Mouse (Mus musculus) olfactory bulb, adult 2 months (tissue): ENCODE data around the gene Shisa8. TPM values are rescaled to one million over a fixed set of nuclear protein-coding genes. Genes with fewer than 3 reads are reported as not detected.

Experiments
- H3K27ac ChIP-seq: fragments of 200-500 bp; 2 replicates; pipeline ENCODE4 v1.5.1; 2012; ENCODE audit warnings: low read depth, low read length; ENCODE audit not compliant: insufficient read depth
- H3K4me1 ChIP-seq: fragments of 200-500 bp; 2 replicates; pipeline ENCODE4 v1.6.1; 2012; ENCODE audit warnings: low read length; ENCODE audit not compliant: control insufficient read depth, insufficient read depth
- H3K4me3 ChIP-seq: fragments of 200-500 bp; 2 replicates; pipeline ENCODE4 v1.5.1; 2012; ENCODE audit warnings: mild to moderate bottlenecking, low read depth, low read length, moderate library complexity; ENCODE audit not compliant: insufficient read depth
- CTCF ChIP-seq: fragments of 200-500 bp; IDR thresholded peaks from 2 replicates; pipeline ENCODE4 v1.5.1; 2012; ENCODE audit warnings: low read depth, mild to moderate bottlenecking, low read length, moderate library complexity; ENCODE audit not compliant: insufficient read depth
- POLR2A ChIP-seq: fragments of 200-500 bp; IDR thresholded peaks from 2 replicates; pipeline ENCODE4 v1.6.1; 2012; ENCODE audit warnings: mild to moderate bottlenecking, low read depth, low read length, moderate library complexity; ENCODE audit not compliant: insufficient read depth
- WGBS: fragments of 180-500 bp; shearing (Covaris S2); methylation state at CpG from one replicate; pipeline ENCODE4 v1.1.7; 2018; 5-methylcytosine and 5-hydroxymethylcytosine counted together
- polyA plus RNA-seq: library from polyadenylated mRNA; stranded (reverse); fragments of >200 nt; gene quantifications from 2 replicates; pipeline ENCODE4 v1.2.4, GENCODE M21; 2012; ENCODE audit warnings: low replicate concordance; ENCODE audit not compliant: missing spikeins, insufficient read depth, insufficient read length

The Shisa8 gene
- polyA plus RNA-seq, 1 experiment = not detected

- Histone ChIP-seq H3K27ac (no peak overlapping the region), H3K4me1 (peaks cover 42% of the 10 kb centered on the region), H3K4me3 (no peak overlapping the region)
- TF ChIP-seq CTCF (no peak), POLR2A (no peak)
- 46% methylated on average over 8 of the region's 8 CpGs for WGBS
Observed at GRCm38 (mm10) chr15:82165332-82166239, 47.0 kb downstream of the Shisa8 start.

DNA sequence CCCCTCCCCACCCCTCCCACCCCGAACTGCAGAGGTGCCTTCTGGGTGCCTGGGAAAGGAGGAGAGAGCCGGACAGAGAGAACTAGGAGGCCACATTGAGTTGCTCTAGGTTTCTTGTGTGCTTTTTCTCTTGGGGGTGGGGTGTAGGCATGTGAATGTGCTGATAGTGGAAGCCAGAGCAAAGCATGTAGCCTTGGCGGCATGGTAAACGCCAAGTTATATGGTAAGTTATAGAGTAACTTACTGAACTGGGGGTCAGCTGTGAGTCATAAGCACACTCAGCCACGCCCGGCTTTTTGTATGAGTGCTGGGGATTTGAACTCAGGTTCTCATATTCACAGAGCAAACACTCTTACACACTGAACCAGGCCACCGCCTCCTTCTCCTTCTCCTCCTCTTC is 48.1 kb downstream of the Shisa8 start:
- Histone ChIP-seq H3K4me3 (no peak overlapping the region), H3K4me1 (peaks cover 42% of the 10 kb centered on the region), H3K27ac (no peak overlapping the region)
- TF ChIP-seq CTCF (no peak), POLR2A (no peak)
- WGBS = 68% methylated on average over 7 of the region's 7 CpGs

DNA sequence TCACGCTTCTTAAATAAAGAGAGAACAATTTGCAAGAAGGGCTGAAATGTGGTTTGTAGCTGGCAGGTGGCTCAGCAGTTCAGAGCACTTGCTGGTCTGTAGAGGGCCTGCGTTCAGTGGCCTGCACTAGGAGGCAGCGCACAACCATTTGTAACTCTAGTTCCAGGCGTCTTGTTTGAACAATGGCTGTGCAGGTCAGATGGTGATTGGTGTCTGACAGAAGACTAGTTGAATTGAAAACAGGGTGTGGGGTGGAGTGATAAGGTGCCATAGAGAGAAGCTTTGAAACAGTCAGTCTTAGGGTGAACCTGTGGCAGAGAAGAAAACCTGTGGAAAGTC is 48.6 kb downstream of the Shisa8 start:
- 67% methylated on average over 4 of the region's 4 CpGs for WGBS
- no peak overlapping the region for H3K27ac ChIP-seq
- TF ChIP-seq CTCF = no peak
- no peak for TF ChIP-seq POLR2A
- H3K4me3 ChIP-seq = no peak overlapping the region
- H3K4me1 ChIP-seq = peaks cover 42% of the 10 kb centered on the region

DNA sequence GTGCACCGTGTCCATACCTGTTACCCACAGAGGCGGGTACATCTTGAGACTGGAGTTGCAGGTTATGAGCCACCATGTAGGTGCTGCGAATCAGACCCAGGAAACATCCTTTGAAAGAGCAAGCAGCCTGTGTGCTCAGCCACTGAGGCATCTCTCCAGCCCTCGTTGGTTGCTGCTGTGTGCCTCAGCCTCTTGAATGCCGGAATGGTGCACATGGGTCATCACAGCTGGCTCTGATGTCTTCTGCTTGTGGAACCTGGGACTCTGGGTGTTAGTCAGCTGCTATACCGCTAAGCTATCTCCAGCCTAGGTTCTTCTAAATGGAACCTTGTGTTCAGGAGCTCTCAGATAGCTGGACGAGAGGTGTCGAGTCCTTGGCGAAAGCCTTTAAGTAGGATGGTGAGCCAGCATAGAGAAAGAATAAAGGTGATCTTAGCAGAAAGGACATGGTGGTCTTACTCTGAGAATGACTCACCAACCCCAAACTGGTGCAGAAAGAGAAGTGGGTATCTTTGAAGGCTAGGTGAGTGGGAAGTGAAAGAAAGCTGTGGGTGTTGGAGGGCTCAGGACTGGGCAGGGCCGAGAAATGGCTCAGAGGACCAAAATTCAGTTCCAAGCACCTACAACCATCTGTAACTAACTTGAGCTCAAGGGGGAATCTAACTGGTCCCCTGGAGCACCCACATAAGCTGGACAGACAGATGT is 49.1 kb downstream of the Shisa8 start:
- H3K27ac ChIP-seq = no peak overlapping the region
- TF ChIP-seq POLR2A (no peak), CTCF (no peak)
- peaks cover 43% of the 10 kb centered on the region for H3K4me1 ChIP-seq
- no peak overlapping the region for H3K4me3 ChIP-seq
- WGBS = 75% methylated on average over 10 of the region's 10 CpGs

DNA sequence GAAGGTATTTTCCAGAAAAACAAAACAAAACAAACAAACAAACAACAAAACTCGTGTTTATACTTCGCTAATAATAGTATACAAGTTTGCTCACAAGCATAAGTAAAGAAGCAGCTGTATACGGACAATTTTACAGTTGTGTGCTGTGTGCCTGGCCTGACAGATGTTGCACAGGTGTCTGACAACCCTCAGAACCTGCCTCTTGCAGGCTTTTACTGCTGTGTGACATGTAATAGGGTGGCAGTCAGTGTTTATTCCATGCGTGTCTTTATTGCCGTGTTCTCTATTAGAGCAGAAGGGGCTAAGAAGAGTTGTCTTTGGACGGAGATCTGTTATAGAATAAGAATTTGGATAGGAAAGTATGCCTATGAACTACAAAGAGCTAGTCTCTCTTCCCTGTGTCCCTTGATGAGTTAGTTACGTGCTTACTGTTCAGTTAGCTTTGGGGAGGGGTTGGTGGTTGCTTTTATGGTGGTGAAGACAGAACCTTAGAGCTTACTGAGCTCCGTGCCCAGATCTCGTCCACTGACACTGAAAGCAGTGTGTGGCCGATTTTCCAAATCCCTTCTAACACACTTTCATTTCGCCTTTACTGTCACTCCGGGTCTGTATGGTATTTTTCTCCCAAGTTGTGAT is 50.5 kb downstream of the Shisa8 start:
- H3K4me1 ChIP-seq = peaks cover 36% of the 10 kb centered on the region
- H3K27ac ChIP-seq = no peak overlapping the region
- no peak for TF ChIP-seq POLR2A
- no peak overlapping the region for H3K4me3 ChIP-seq
- WGBS = 72% methylated on average over 12 of the region's 12 CpGs

DNA sequence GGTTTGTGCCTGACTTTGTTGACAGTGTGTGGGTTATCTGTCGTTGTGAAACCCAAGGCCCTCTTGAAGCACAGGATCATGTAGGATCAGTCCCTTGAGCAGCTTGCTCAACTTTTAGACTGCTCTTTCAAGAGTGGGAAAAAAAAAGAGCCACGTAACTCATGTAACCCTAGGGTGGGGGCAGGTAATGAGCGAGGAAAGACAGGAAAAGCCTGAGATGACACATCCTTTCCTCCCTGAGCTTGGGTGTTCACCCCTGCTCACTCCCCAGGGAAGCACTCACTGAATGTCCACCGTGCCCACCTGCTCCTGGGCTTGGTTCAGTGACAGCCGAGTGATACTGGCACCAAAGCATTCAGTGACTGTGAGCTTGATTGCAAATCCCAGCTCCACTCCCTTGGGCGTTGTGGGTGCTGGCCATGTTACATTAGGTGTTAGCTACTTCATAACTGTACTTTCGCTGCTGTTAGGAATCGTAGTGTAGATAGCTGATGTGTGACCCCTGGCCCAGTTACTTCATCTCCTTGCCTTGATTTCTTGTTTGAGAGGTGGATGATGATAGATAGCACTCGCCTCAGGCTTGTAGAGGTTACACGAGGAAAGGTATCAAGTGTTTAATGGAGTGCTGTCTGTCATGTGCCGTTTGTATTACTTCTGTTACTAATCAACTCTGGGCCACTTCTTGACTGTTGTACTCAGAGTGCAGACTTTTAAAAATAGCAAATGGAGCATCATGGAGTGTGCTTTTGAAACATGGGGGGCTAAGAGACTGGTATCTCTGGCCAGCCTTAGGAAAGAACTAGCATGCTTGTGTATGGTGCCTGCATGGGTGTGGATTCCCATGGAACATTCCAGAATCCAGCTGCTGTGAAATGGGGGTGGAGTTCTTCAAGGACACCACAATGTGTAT is 51.6 kb downstream of the Shisa8 start:
- TF ChIP-seq POLR2A (no peak), CTCF (no peak)
- H3K4me1 ChIP-seq = peaks cover 28% of the 10 kb centered on the region
- no peak overlapping the region for H3K4me3 ChIP-seq
- 68% methylated on average over 11 of the region's 11 CpGs for WGBS
- H3K27ac ChIP-seq = no peak overlapping the region

GRCm38 (mm10) chr15:82159471-82159870 is 53.1 kb downstream of the Shisa8 start:
- no peak overlapping the region for H3K27ac ChIP-seq
- no peak for TF ChIP-seq POLR2A
- TF ChIP-seq CTCF = no peak
- no peak overlapping the region for H3K4me3 ChIP-seq
- peaks cover 32% of the 10 kb centered on the region for H3K4me1 ChIP-seq
- 83% methylated on average over 9 of the region's 9 CpGs for WGBS

DNA sequence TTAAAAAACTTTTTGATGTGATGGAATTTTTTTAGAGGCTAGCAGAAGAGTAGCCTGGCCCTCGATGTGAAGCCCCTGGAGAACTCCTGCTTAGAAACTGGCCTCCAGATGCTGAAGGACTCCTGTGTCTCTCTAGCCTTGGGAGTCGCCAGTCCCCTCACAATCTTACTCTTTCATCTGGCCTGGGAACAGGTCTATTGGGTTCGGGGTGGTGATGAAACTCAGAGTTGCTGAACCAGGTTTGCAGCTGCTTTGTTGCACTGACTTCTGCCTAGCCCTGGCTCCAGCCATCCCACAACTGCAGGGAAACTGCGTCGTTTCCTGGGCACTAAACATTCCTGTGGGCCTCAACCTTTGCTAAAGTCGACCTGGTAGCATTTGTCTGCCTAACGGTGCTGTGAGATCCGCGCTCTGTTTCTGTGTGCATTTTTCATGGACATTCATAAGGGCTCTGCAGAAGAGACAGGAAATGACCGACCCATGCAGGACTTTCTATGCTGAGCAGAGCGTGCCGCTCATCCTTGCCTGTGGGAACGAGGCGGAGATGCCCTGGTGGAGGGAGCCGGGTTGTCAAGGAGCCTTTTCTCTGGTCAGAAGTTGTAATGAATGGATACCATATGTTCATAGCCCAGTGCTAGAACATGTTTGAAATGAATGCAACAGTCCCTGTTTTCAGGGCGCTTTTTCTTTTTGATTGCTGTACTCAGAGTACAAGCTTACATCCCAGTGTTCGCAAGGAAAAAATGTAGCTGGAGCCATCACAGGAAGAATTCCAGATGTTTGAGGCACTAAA is 54.2 kb downstream of the Shisa8 start:
- TF ChIP-seq CTCF (no peak), POLR2A (no peak)
- WGBS = 69% methylated on average over 17 of the region's 17 CpGs

More for the DNA sequence above, 54.2 kb downstream of the Shisa8 start:
- no peak overlapping the region for H3K4me3 ChIP-seq
- peaks cover 33% of the 10 kb centered on the region for H3K4me1 ChIP-seq
- H3K27ac ChIP-seq = no peak overlapping the region
